Mouse (Mus musculus) E14TG2a.4 (cell line): ENCODE measurements around the gene Ufc1.

Experiments
- CTCF ChIP-seq: conservative IDR thresholded peaks from 2 replicates; pipeline ENCODE4 v1.5.1; 2014; ENCODE audit warnings: low read length
- POU5F1 ChIP-seq: IDR thresholded peaks from 2 replicates; pipeline ENCODE4 v1.6.1; 2014; ENCODE audit warnings: low read length, borderline replicate concordance

- TF ChIP-seq CTCF (no peak), POU5F1 (no peak)
These were observed 46.9 kb downstream of the Ufc1 start for GRCm38 (mm10) chr1:171247916-171248315.
